Mouse (Mus musculus) liver, adult 2 months (tissue): ENCODE data around the gene Slu7. TPM values are rescaled to one million over a fixed set of nuclear protein-coding genes. Genes with fewer than 3 reads are reported as not detected.
A peak's percentile ranks its signal among the peaks of the same experiment; 100 is the strongest.

Experiments used
- DNase-seq: peaks from one replicate; pipeline ENCODE4 v3.0.0-alpha.2; 2011; ENCODE audit warnings: low read depth, low spot score; ENCODE audit errors: extremely low read depth
- H3K27ac ChIP-seq: fragments of 200-500 bp; replicated peaks from 2 replicates; pipeline ENCODE4 v1.5.1; 2012; ENCODE audit warnings: low read depth, mild to moderate bottlenecking, control low read depth, inconsistent platforms, low read length; ENCODE audit not compliant: insufficient read depth
- H3K27me3 ChIP-seq: fragments of 200-500 bp; 2 replicates; pipeline ENCODE4 v1.6.1; 2012; ENCODE audit warnings: mild to moderate bottlenecking, moderate library complexity, low read length, inconsistent platforms; ENCODE audit not compliant: control insufficient read depth, insufficient read depth
- H3K36me3 ChIP-seq: fragments of 200-500 bp; 2 replicates; pipeline ENCODE4 v1.6.1; 2012; ENCODE audit warnings: low read length, inconsistent platforms; ENCODE audit not compliant: control insufficient read depth, insufficient read depth
- H3K4me1 ChIP-seq: fragments of 200-500 bp; 2 replicates; pipeline ENCODE4 v1.6.1; 2011; ENCODE audit warnings: low read length; ENCODE audit not compliant: control insufficient read depth, insufficient read depth
- H3K4me3 ChIP-seq: fragments of 200-500 bp; 2 replicates; pipeline ENCODE4 v1.5.1; 2011; ENCODE audit warnings: low read depth, mild to moderate bottlenecking, control low read depth, low read length, moderate library complexity; ENCODE audit not compliant: insufficient read depth
- H3K79me2 ChIP-seq: fragments of 200-500 bp; 2 replicates; pipeline ENCODE4 v1.6.1; 2012; ENCODE audit warnings: inconsistent platforms, mild to moderate bottlenecking, low read length, moderate library complexity; ENCODE audit not compliant: control insufficient read depth, insufficient read depth
- H3K9ac ChIP-seq: fragments of 200-500 bp; 2 replicates; pipeline ENCODE4 v1.6.1; 2012; ENCODE audit warnings: low read depth, mild to moderate bottlenecking, control low read depth, inconsistent platforms, low read length
- CTCF ChIP-seq: fragments of 200-500 bp; IDR thresholded peaks from 2 replicates; pipeline ENCODE4 v1.5.1; 2011; ENCODE audit warnings: low read depth, low read length, control low read depth
- POLR2A ChIP-seq: fragments of 200-500 bp; IDR thresholded peaks from 2 replicates; pipeline ENCODE4 v1.6.1; 2011; ENCODE audit warnings: low read length, control low read depth; ENCODE audit not compliant: insufficient read depth; ENCODE audit errors: extremely low read depth
- WGBS: fragments of 180-500 bp; shearing (Covaris S2); methylation state at CpG from one replicate; pipeline ENCODE4 v1.1.7; 2018; 5-methylcytosine and 5-hydroxymethylcytosine counted together
- polyA plus RNA-seq: library from polyadenylated mRNA; depleted of rRNA; stranded (reverse); fragments of >200 nt; gene quantifications from 2 replicates; pipeline ENCODE4 v1.2.3, GENCODE M21; 2012
- total RNA-seq: library from RNA; depleted of rRNA; stranded (reverse); fragments of >200 nt; gene quantifications from 2 replicates; pipeline ENCODE4 v1.2.3, GENCODE M21; 2014

Gene Slu7
- total and polyA plus RNA-seq, 2 experiments, result 1.7 to 13.2 TPM

- H3K4me1 ChIP-seq, result no peaks in the 10 kb centered on the region; the same call in 1 of the 2 replicates
- no peak overlapping the region for H3K27ac ChIP-seq
- DNase-seq, result no peak
- whole genome bisulfite sequencing, result 74% methylated on average over 7 of the region's 7 CpGs
- H3K9ac ChIP-seq, result no peak overlapping the region
- no peaks in the 10 kb centered on the region for H3K79me2 ChIP-seq
- H3K36me3 ChIP-seq, result no peaks in the 10 kb centered on the region
- H3K27me3 ChIP-seq, result no peaks in the 10 kb centered on the region
- no peak overlapping the region for H3K4me3 ChIP-seq
- TF ChIP-seq POLR2A (no peak), CTCF (no peak)
These were observed 23.3 kb upstream of the Slu7 start for GRCm38 (mm10) chr11:43410291-43410690.

GRCm38 (mm10) chr11:43411413-43411812 lies 22.1 kb upstream of the Slu7 start:
- Histone ChIP-seq H3K36me3 (no peaks in the 10 kb centered on the region), H3K9ac (no peak overlapping the region), H3K79me2 (no peaks in the 10 kb centered on the region), H3K4me3 (no peak overlapping the region), H3K27ac (no peak overlapping the region), H3K27me3 (no peaks in the 10 kb centered on the region), H3K4me1 (no peaks in the 10 kb centered on the region; the same call in 1 of the 2 replicates)
- peak; percentile 54 for DNase-seq
- TF ChIP-seq CTCF (peak; percentile 47; the same call in 1 of the 2 replicates), POLR2A (no peak)
- WGBS, result 0% methylated on average over 1 of the region's 1 CpGs

GRCm38 (mm10) chr11:43412771-43413451 lies 20.6 kb upstream of the Slu7 start:
- H3K79me2 ChIP-seq, result no peaks in the 10 kb centered on the region
- H3K27ac ChIP-seq, result no peak overlapping the region
- no peaks in the 10 kb centered on the region for H3K36me3 ChIP-seq
- no peaks in the 10 kb centered on the region; the same call in 1 of the 2 replicates for H3K4me1 ChIP-seq
- H3K27me3 ChIP-seq, result no peaks in the 10 kb centered on the region
- no peak for TF ChIP-seq POLR2A
- TF ChIP-seq CTCF, result 0 out of 2 replicates have a peak, but pooled peaks have one; percentile 29
- no peak overlapping the region for H3K4me3 ChIP-seq
- peak; percentile 52 for DNase-seq
- 24% methylated on average over 14 of the region's 14 CpGs for WGBS
- no peak overlapping the region for H3K9ac ChIP-seq

GRCm38 (mm10) chr11:43417201-43417600 lies 16.3 kb upstream of the Slu7 start:
- H3K79me2 ChIP-seq, result no peaks in the 10 kb centered on the region
- H3K4me1 ChIP-seq, result no peaks in the 10 kb centered on the region; the same call in 1 of the 2 replicates
- peaks cover 11% of the 10 kb centered on the region; the same call in 1 of the 2 replicates for H3K36me3 ChIP-seq
- no peak for DNase-seq
- 53% methylated on average over 7 of the region's 7 CpGs for WGBS
- no peak for TF ChIP-seq CTCF
- TF ChIP-seq POLR2A, result no peak
- no peak overlapping the region for H3K4me3 ChIP-seq
- H3K27ac ChIP-seq, result no peak overlapping the region
- no peaks in the 10 kb centered on the region for H3K27me3 ChIP-seq
- H3K9ac ChIP-seq, result no peak overlapping the region

- WGBS, result 77% methylated on average over 5 of the region's 5 CpGs
- H3K27ac ChIP-seq, result no peak overlapping the region
- H3K4me1 ChIP-seq, result peaks cover 11% of the 10 kb centered on the region; the same call in 1 of the 2 replicates
- H3K9ac ChIP-seq, result no peak overlapping the region
- DNase-seq, result no peak
- peaks cover 16% of the 10 kb centered on the region; the same call in 1 of the 2 replicates for H3K36me3 ChIP-seq
- no peaks in the 10 kb centered on the region for H3K27me3 ChIP-seq
- H3K4me3 ChIP-seq, result no peak overlapping the region
- H3K79me2 ChIP-seq, result peaks cover 2% of the 10 kb centered on the region; the same call in 1 of the 2 replicates
- TF ChIP-seq CTCF (peak; percentile 26; the same call in 1 of the 2 replicates), POLR2A (no peak)
These were observed 9.2 kb upstream of the Slu7 start for GRCm38 (mm10) chr11:43424386-43424785.
